Comparison of ENCODE assay signal across 9 mouse cellular contexts in genomic region chr2:51982288-51982687, GRCm38 (mm10). TPM values are rescaled to one million over a fixed set of nuclear protein-coding genes. Genes with fewer than 3 reads are reported as not detected.
DNase-seq lines count a peak whose midpoint lies in the region; ATAC-seq and TF ChIP-seq lines count a peak whose summit lies in the region.
"Had no signal": no experiment of that assay in that cellular context is flagged by ENCODE, and none has a peak within 500 bp of the region (broad histone marks: within the 10 kb centered on the region; RNA-seq: fewer than 3 reads in every experiment).

No protein-coding gene starts in this region.

- 0 out of 2 replicates have a peak, but pooled peaks cover 4% of the 10 kb centered on the region for H3K9me3 ChIP-seq in hindbrain, postnatal 0 days (ENCODE audit: low read length)
- no peaks in the 10 kb centered on the region for H3K9me3 ChIP-seq in hindbrain, embryonic 10.5 days

- H3K9ac ChIP-seq in hindbrain, postnatal 0 days (replicated peaks; ENCODE audit: low read length), result no peak overlapping the region

- no peak for DNase-seq in hindbrain, postnatal 0 days (ENCODE audit: low spot score)
- DNase-seq in hindbrain, embryonic 10.5 days (ENCODE audit: low spot score), result no peak
- peak; percentile 28 for DNase-seq in induced T-regulatory cell, adult 2 months (ENCODE audit: low read depth)
- DNase-seq in lung, postnatal 4 days, result peak; percentile 17 to 30
- no peak for DNase-seq in spleen, adult 18-20 months
- DNase-seq in frontal cortex, postnatal 25 days (ENCODE audit: low spot score in 2 of 2), result no peak
- no peak for DNase-seq in left cerebral cortex, adult 18-20 months (ENCODE audit: low spot score in 2 of 2)

- H3K4me3 ChIP-seq in hindbrain, postnatal 0 days (ENCODE audit: low read length), result no peak overlapping the region
- no peak overlapping the region for H3K4me3 ChIP-seq in hindbrain, embryonic 10.5 days
- H3K4me3 ChIP-seq: myocyte had no signal

- H3K27ac ChIP-seq in hindbrain, postnatal 0 days, result no peak overlapping the region
- H3K27ac ChIP-seq in hindbrain, embryonic 10.5 days, result no peak overlapping the region

- 73% methylated on average over 13 of the region's 13 CpGs for WGBS in hindbrain, postnatal 0 days
- WGBS in hindbrain, embryonic 10.5 days, result 70% methylated on average over 13 of the region's 13 CpGs

- no peak for ATAC-seq in hindbrain, postnatal 0 days
- peak; percentile 52 for ATAC-seq in activated CD4-positive, CD25-positive, alpha-beta regulatory T cell, adult 4 months

- H3K27me3 ChIP-seq in hindbrain, postnatal 0 days (ENCODE audit: insufficient read depth, low read length), result no peaks in the 10 kb centered on the region
- H3K27me3 ChIP-seq in hindbrain, embryonic 10.5 days (ENCODE audit: insufficient read depth, poor library complexity, severe bottlenecking), result no peaks in the 10 kb centered on the region

- no peaks in the 10 kb centered on the region for H3K36me3 ChIP-seq in hindbrain, postnatal 0 days (ENCODE audit: insufficient read depth, low read length)
- H3K36me3 ChIP-seq in hindbrain, embryonic 10.5 days, result no peaks in the 10 kb centered on the region

- 0 out of 2 replicates have a peak, but pooled peaks cover 3% of the 10 kb centered on the region for H3K4me1 ChIP-seq in hindbrain, postnatal 0 days (ENCODE audit: insufficient read depth, low read length)
- no peaks in the 10 kb centered on the region for H3K4me1 ChIP-seq in hindbrain, embryonic 10.5 days (replicated peaks)

- peak overlapping the region; percentile 41; the same call in 1 of the 2 replicates for H3K4me2 ChIP-seq in hindbrain, postnatal 0 days (ENCODE audit: low read depth, low read length)

- TF ChIP-seq CTCF in hindbrain, postnatal 0 days (IDR thresholded peaks at IDR 0.05; ENCODE audit: low read depth), result no peak

RNA-seq across cellular contexts. Expression of gene Nmi, which starts 9.0 kb away (rescaled TPM):
- 1.5 and 2.4 TPM in 2 replicates for total RNA-seq in hindbrain, postnatal 0 days (2014; rRNA removed)
- polyA plus RNA-seq in hindbrain, postnatal 0 days (2015; fragmentation: Nextera tagmentation; extraction: Ambion mirVana), result 8.3 and 10.1 TPM in 2 replicates
- 4.6 and 7.0 TPM in 2 replicates for polyA plus RNA-seq in hindbrain, embryonic 10.5 days (2016; fragmentation: Nextera tagmentation; extraction: Ambion mirVana)
- polyA plus RNA-seq in activated CD4-positive, CD25-positive, alpha-beta regulatory T cell, adult 4 months (2017; shearing (Covaris generic)), result 100 to 1,000 TPM; 177 to 205 TPM
- total RNA-seq in left cerebral cortex, adult 18-20 months (2021), result 1 to 10 TPM; 2.4 to 3.0 TPM

RNA-seq across cellular contexts. Expression of gene Rbm43, which starts 47.3 kb away (rescaled TPM):
- 3.1 and 6.3 TPM in 2 replicates for total RNA-seq in hindbrain, postnatal 0 days (2014; rRNA removed)
- polyA plus RNA-seq in hindbrain, postnatal 0 days (2015; fragmentation: Nextera tagmentation; extraction: Ambion mirVana), result 13.6 and 14.8 TPM in 2 replicates
- 6.2 and 8.4 TPM in 2 replicates for polyA plus RNA-seq in hindbrain, embryonic 10.5 days (2016; fragmentation: Nextera tagmentation; extraction: Ambion mirVana)
- polyA plus RNA-seq in activated CD4-positive, CD25-positive, alpha-beta regulatory T cell, adult 4 months (2017; shearing (Covaris generic)), result 10 to 100 TPM; 39.0 to 45.0 TPM
- 10 to 100 TPM; 16.7 to 20.3 TPM for total RNA-seq in left cerebral cortex, adult 18-20 months (2021)

RNA-seq across cellular contexts. Expression of gene Tnfaip6, which starts 55.5 kb away (rescaled TPM):
- 3.0 and 3.2 TPM in 2 replicates for total RNA-seq in hindbrain, postnatal 0 days (2014; rRNA removed)
- polyA plus RNA-seq in hindbrain, postnatal 0 days (2015; fragmentation: Nextera tagmentation; extraction: Ambion mirVana), result 5.8 TPM in 2 replicates
- 23.7 and 28.6 TPM in 2 replicates for polyA plus RNA-seq in hindbrain, embryonic 10.5 days (2016; fragmentation: Nextera tagmentation; extraction: Ambion mirVana)
- not detected for polyA plus RNA-seq in activated CD4-positive, CD25-positive, alpha-beta regulatory T cell, adult 4 months (2017; shearing (Covaris generic))
- total RNA-seq in left cerebral cortex, adult 18-20 months (2021), result 10 to 100 TPM in 1 of 2 experiments, 1 to 10 TPM in 1; 6.0 to 10.3 TPM

Comparison
In these comparisons a context has a peak if more than half of its experiments do, and no peak if none do; other contexts are left out.
1. DNase-seq: peak in induced T-regulatory cell, adult 2 months (single experiment) and lung, postnatal 4 days (2 of 2); none in hindbrain, postnatal 0 days (single experiment), hindbrain, embryonic 10.5 days (single experiment), spleen, adult 18-20 months (0 of 2), frontal cortex, postnatal 25 days (0 of 2) and left cerebral cortex, adult 18-20 months (0 of 2).
2. RNA of gene Nmi, which starts 9.0 kb away (polyA plus RNA-seq): 177 to 205 TPM in activated CD4-positive, CD25-positive, alpha-beta regulatory T cell, adult 4 months; 8.3 to 10.1 TPM in hindbrain, postnatal 0 days and 4.6 to 7.0 TPM in hindbrain, embryonic 10.5 days; every median in the first group is over 10 times any median in the second.